Mouse (Mus musculus) CH12.LX (cell line): ENCODE measurements at regions not wholly inside any gene's neighbourhood (a gene's known extent, or its start where the extent isn't known, plus 50 kb on each side); places are given as distances from the start of the nearest gene placed in this dataset.

Source experiments
- DNase-seq: peaks from one replicate; pipeline ENCODE4 v3.0.0-alpha.2; 2013; ENCODE audit errors: extremely low read depth
- H3K27ac ChIP-seq: 2 replicates; pipeline ENCODE4 v1.5.1; 2012; ENCODE audit warnings: low read depth, mild to moderate bottlenecking, control low read depth, moderate library complexity; ENCODE audit not compliant: insufficient read depth
- H3K27me3 ChIP-seq: replicated peaks from 2 replicates; pipeline ENCODE3; 2012; ENCODE audit warnings: inconsistent platforms
- H3K36me3 ChIP-seq, 2 experiments: replicated peaks in 1 of 2; 2 replicates each; pipeline versions ENCODE3 to v1.6.1; 2012; ENCODE audit warnings: inconsistent platforms in 1 of 2, low read length in 1 of 2, mild to moderate bottlenecking in 1 of 2, mixed read lengths in 1 of 2, moderate library complexity in 1 of 2; ENCODE audit not compliant: control insufficient read depth in 1 of 2, insufficient read depth in 1 of 2
- H3K4me1 ChIP-seq, 2 experiments: 2 replicates each; pipeline ENCODE4 v1.6.1; 2012; ENCODE audit warnings: inconsistent platforms in 1 of 2, moderate library complexity in 1 of 2; ENCODE audit not compliant: insufficient read depth in 2 of 2, control insufficient read depth in 1 of 2
- H3K4me2 ChIP-seq: 2 replicates; pipeline ENCODE4 v1.6.1; 2012; ENCODE audit warnings: low read depth, mild to moderate bottlenecking, control low read depth; ENCODE audit not compliant: poor library complexity, insufficient read depth, severe bottlenecking
- H3K4me3 ChIP-seq, 3 experiments: fragments of 150-350 bp in 1 of 3; sonication (generic) in 1 of 3; replicated peaks in 1 of 3; 2 replicates each; pipeline versions ENCODE3 to v1.5.1; 2011 to 2012; ENCODE audit warnings: low read depth in 2 of 3, low read length in 2 of 3, mild to moderate bottlenecking in 2 of 3, moderate library complexity in 2 of 3, control low read depth in 1 of 3, improper control_type of control experiment in 1 of 3, inconsistent platforms in 1 of 3, mixed read lengths in 1 of 3; ENCODE audit not compliant: poor library complexity in 1 of 3
- H3K79me2 ChIP-seq: replicated peaks from 2 replicates; pipeline ENCODE4 v1.6.1; 2012; ENCODE audit warnings: mild to moderate bottlenecking, moderate library complexity; ENCODE audit not compliant: control insufficient read depth, poor library complexity, insufficient read depth, severe bottlenecking; ENCODE audit errors: extremely low read depth
- H3K9ac ChIP-seq: 2 replicates; pipeline ENCODE4 v1.6.1; 2012; ENCODE audit warnings: low read depth, mild to moderate bottlenecking, control low read depth, moderate library complexity; ENCODE audit not compliant: insufficient read depth
- H3K9me3 ChIP-seq: replicated peaks from 2 replicates; pipeline ENCODE3; 2012; ENCODE audit warnings: low read length, inconsistent platforms, mixed read lengths
- BHLHE40 ChIP-seq: IDR thresholded peaks from 2 replicates; pipeline ENCODE4 v1.6.1; 2011; ENCODE audit warnings: mild to moderate bottlenecking, low read depth, low read length, improper control_type of control experiment
- CHD2 ChIP-seq: IDR thresholded peaks from 2 replicates; pipeline ENCODE4 v1.6.1; 2011; ENCODE audit warnings: low read length, improper control_type of control experiment
- E2F4 ChIP-seq: IDR thresholded peaks from 2 replicates; pipeline ENCODE4 v1.6.1; 2011; ENCODE audit warnings: low read depth, low read length, improper control_type of control experiment; ENCODE audit not compliant: insufficient replicate concordance
- EP300 ChIP-seq: IDR thresholded peaks from 2 replicates; pipeline ENCODE4 v1.6.1; 2011; ENCODE audit warnings: low read length, improper control_type of control experiment
- ETS1 ChIP-seq: conservative IDR thresholded peaks from 2 replicates; pipeline ENCODE4 v1.6.1; 2012; ENCODE audit warnings: low read depth, mild to moderate bottlenecking, inconsistent platforms, low read length, improper control_type of control experiment, moderate library complexity
- GABPA ChIP-seq: IDR thresholded peaks from 2 replicates; pipeline ENCODE4 v1.6.1; 2012; ENCODE audit warnings: low read depth, low read length, improper control_type of control experiment, inconsistent platforms; ENCODE audit not compliant: insufficient replicate concordance
- IRF4 ChIP-seq: IDR thresholded peaks from 2 replicates; pipeline ENCODE4 v1.6.1; 2014; ENCODE audit warnings: low read depth, mild to moderate bottlenecking, inconsistent platforms, low read length, improper control_type of control experiment
- JUND ChIP-seq: conservative IDR thresholded peaks from 2 replicates; pipeline ENCODE4 v1.6.1; 2011; ENCODE audit warnings: low read depth, low read length, improper control_type of control experiment
- MAFK ChIP-seq: IDR thresholded peaks from 2 replicates; pipeline ENCODE4 v1.6.1; 2011; ENCODE audit warnings: low read length, improper control_type of control experiment; ENCODE audit not compliant: insufficient replicate concordance
- MAZ ChIP-seq: IDR thresholded peaks from 2 replicates; pipeline ENCODE4 v1.6.1; 2012; ENCODE audit warnings: low read depth, mild to moderate bottlenecking, inconsistent platforms, low read length, improper control_type of control experiment, moderate library complexity
- MEF2A ChIP-seq: IDR thresholded peaks from 2 replicates; pipeline ENCODE4 v1.6.1; 2014; ENCODE audit warnings: low read depth, mild to moderate bottlenecking, inconsistent platforms, low read length, improper control_type of control experiment, borderline replicate concordance
- MYC ChIP-seq: IDR thresholded peaks from 2 replicates; pipeline ENCODE4 v1.6.1; 2011; ENCODE audit warnings: low read depth, mild to moderate bottlenecking, improper control_type of control experiment, low read length
- NELFE ChIP-seq: IDR thresholded peaks from 2 replicates; pipeline ENCODE4 v1.6.1; 2011; ENCODE audit warnings: low read depth, low read length, improper control_type of control experiment
- POLR2A ChIP-seq: IDR thresholded peaks from 2 replicates; pipeline ENCODE4 v1.6.1; 2011; ENCODE audit warnings: low read depth, mild to moderate bottlenecking, improper control_type of control experiment, low read length
- POLR2AphosphoS2 ChIP-seq: IDR thresholded peaks from 2 replicates; pipeline ENCODE4 v1.6.1; 2011; ENCODE audit warnings: low read depth, low read length, improper control_type of control experiment
- RAD21 ChIP-seq: IDR thresholded peaks from 2 replicates; pipeline ENCODE4 v1.6.1; 2011; ENCODE audit warnings: low read depth, mild to moderate bottlenecking, low read length, improper control_type of control experiment, moderate library complexity
- SMC3 ChIP-seq: IDR thresholded peaks from 2 replicates; pipeline ENCODE4 v1.6.1; 2011; ENCODE audit warnings: low read depth, low read length, improper control_type of control experiment
- TBP ChIP-seq: conservative IDR thresholded peaks from 2 replicates; pipeline ENCODE4 v1.6.1; 2011; ENCODE audit warnings: low read depth, low read length, improper control_type of control experiment
- UBTF ChIP-seq: IDR thresholded peaks from 2 replicates; pipeline ENCODE4 v1.6.1; 2012; ENCODE audit warnings: low read depth, mild to moderate bottlenecking, inconsistent platforms, low read length, improper control_type of control experiment, moderate library complexity
- USF1 ChIP-seq: IDR thresholded peaks from 2 replicates; pipeline ENCODE4 v1.6.1; 2014; ENCODE audit warnings: low read depth, mild to moderate bottlenecking, inconsistent platforms, low read length, improper control_type of control experiment
- USF2 ChIP-seq: conservative IDR thresholded peaks from 2 replicates; pipeline ENCODE4 v1.6.1; 2011; ENCODE audit warnings: low read depth, low read length, improper control_type of control experiment
- ZKSCAN1 ChIP-seq: IDR thresholded peaks from 2 replicates; pipeline ENCODE4 v1.6.1; 2012; ENCODE audit warnings: low read depth, inconsistent platforms, low read length, improper control_type of control experiment, borderline replicate concordance
- dilution Hi-C: fragments of 300-500 bp; cut with MboI; formaldehyde crosslinking; loops from 2 replicates; pipeline ENCODE4 v1.14.3; 2020; ENCODE audit warnings: low sequenced_read_pairs; ENCODE audit not compliant: extremely low pct_unique_long_range_greater_than_20kb, extremely low pct_ligation_motif_present
- in situ Hi-C: fragments of 300-500 bp; cut with MboI; formaldehyde crosslinking; loops from 3 replicates; pipeline ENCODE4 v1.14.3; 2019; ENCODE audit warnings: low sequenced_read_pairs, low pct_ligation_motif_present, low pct_unique_long_range_greater_than_20kb, mixed read lengths

DNA sequence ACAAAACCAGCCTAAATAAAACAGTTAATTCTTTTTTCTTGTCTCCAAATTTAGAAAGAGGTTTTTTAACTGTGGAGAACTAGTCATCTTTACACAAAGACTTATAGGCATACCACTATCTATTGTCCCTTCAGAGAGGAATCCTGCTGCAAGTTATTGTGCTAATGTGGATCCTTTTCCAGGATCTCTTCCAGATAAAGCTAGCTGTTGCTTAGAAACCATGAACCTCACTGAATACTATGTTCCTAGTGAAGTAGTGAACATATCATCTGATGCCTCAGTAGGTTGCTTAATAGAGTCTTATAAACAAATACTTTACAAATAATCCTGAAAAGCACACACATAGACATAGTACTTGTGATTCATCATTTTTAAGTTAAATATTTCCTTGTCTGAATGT lies 766.0 kb upstream of the Map3k7 start:
- no peak overlapping the region for H3K9ac ChIP-seq
- H3K9me3 ChIP-seq: peaks cover 20% of the 10 kb centered on the region
- no peak for DNase-seq
- no peaks in the 10 kb centered on the region for H3K4me1 ChIP-seq
- in situ Hi-C loops: no loop called here
- H3K4me2 ChIP-seq: no peak overlapping the region
- H3K27ac ChIP-seq: no peak overlapping the region
- dilution Hi-C loops: no loop called here
- H3K27me3 ChIP-seq: no peaks in the 10 kb centered on the region
- H3K4me3 ChIP-seq: no peak overlapping the region
- no peaks in the 10 kb centered on the region for H3K36me3 ChIP-seq
- TF ChIP-seq USF1 (no peak), E2F4 (no peak), CHD2 (no peak), JUND (no peak), TBP (no peak), BHLHE40 (no peak), NELFE (no peak), MEF2A (no peak), SMC3 (no peak), UBTF (no peak), POLR2A (no peak), USF2 (no peak), ZKSCAN1 (no peak)
- H3K79me2 ChIP-seq: no peaks in the 10 kb centered on the region

DNA sequence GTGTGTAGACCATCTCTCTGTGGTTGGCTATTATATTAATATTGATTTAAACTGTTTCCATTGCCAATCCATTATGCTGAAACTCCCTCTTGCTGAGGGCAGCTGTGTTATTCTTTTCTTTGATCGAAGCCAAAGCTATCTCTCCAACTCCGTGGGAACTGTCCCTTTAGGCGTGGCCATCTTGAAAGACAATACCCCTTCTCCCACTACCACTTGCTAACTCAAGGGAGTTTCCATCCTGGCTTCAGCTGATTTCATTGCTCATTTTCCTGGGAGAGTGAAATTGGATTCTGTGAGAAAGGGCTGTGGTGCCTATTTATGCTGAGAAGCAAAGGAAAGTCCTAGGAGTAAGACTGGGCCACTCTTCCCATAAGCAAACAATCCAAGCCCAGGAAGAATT lies 760.6 kb upstream of the Map3k7 start:
- H3K27ac ChIP-seq: no peak overlapping the region
- in situ Hi-C loops: no loop called here
- peaks cover 43% of the 10 kb centered on the region for H3K9me3 ChIP-seq
- H3K79me2 ChIP-seq: no peaks in the 10 kb centered on the region
- H3K4me1 ChIP-seq: no peaks in the 10 kb centered on the region
- no peak overlapping the region for H3K4me3 ChIP-seq
- DNase-seq: no peak
- no peak overlapping the region for H3K9ac ChIP-seq
- H3K27me3 ChIP-seq: no peaks in the 10 kb centered on the region
- H3K36me3 ChIP-seq: no peaks in the 10 kb centered on the region
- H3K4me2 ChIP-seq: no peak overlapping the region
- dilution Hi-C loops: no loop called here
- TF ChIP-seq MAZ: no peak
- TF ChIP-seq MAFK: no peak
- TF ChIP-seq ETS1: no peak
- no peak for TF ChIP-seq UBTF
- no peak for TF ChIP-seq POLR2AphosphoS2
- TF ChIP-seq CHD2: no peak
- no peak for TF ChIP-seq EP300
- no peak for TF ChIP-seq RAD21
- TF ChIP-seq GABPA: no peak
- TF ChIP-seq IRF4: no peak
- no peak for TF ChIP-seq MYC
